Mouse (Mus musculus) hindbrain, embryonic 15.5 days (tissue): ENCODE data around the gene Tgfbr3. TPM values are rescaled to one million over a fixed set of nuclear protein-coding genes. Genes with fewer than 3 reads are reported as not detected.

Experiments
- ATAC-seq: fragments of 200-750 bp; cut with Nextera tagmentation; 2 replicates; pipeline ENCODE4 v1.8.0; 2017; ENCODE audit warnings: low read depth, moderate number of reproducible peaks, moderate TSS enrichment; ENCODE audit not compliant: low FRiP score
- H3K27ac ChIP-seq: fragments of 300-500 bp; sonication (generic); replicated peaks from 2 replicates; pipeline ENCODE4 v1.5.1; 2015; ENCODE audit warnings: mild to moderate bottlenecking, inconsistent platforms
- H3K27me3 ChIP-seq: fragments of 300-500 bp; sonication (generic); 2 replicates; pipeline ENCODE4 v1.6.1; 2015; ENCODE audit warnings: control low read depth, inconsistent platforms
- H3K36me3 ChIP-seq: fragments of 300-500 bp; sonication (generic); 2 replicates; pipeline ENCODE4 v1.6.1; 2015; ENCODE audit warnings: control low read depth, inconsistent platforms
- H3K4me1 ChIP-seq: fragments of 300-500 bp; sonication (generic); replicated peaks from 2 replicates; pipeline ENCODE4 v1.6.1; 2015; ENCODE audit warnings: control low read depth, inconsistent platforms
- H3K4me2 ChIP-seq: fragments of 300-500 bp; sonication (generic); 2 replicates; pipeline ENCODE4 v1.6.1; 2015; ENCODE audit warnings: moderate library complexity, mild to moderate bottlenecking, inconsistent platforms
- H3K4me3 ChIP-seq: fragments of 300-500 bp; sonication (generic); 2 replicates; pipeline ENCODE4 v1.5.1; 2015; ENCODE audit warnings: mild to moderate bottlenecking, inconsistent platforms
- H3K9ac ChIP-seq: fragments of 300-500 bp; sonication (generic); 2 replicates; pipeline ENCODE4 v1.6.1; 2015; ENCODE audit warnings: inconsistent platforms
- H3K9me3 ChIP-seq: fragments of 300-500 bp; sonication (generic); 2 replicates; pipeline ENCODE4 v1.6.1; 2016; ENCODE audit warnings: control low read depth, inconsistent platforms
- WGBS: fragments of 180-500 bp; shearing (Covaris S2); methylation state at CpG from one replicate; pipeline ENCODE4 v1.1.7; 2015; 5-methylcytosine and 5-hydroxymethylcytosine counted together
- polyA plus RNA-seq: library from polyadenylated mRNA; unstranded; fragments of >200 nt; fragmentation: Nextera tagmentation; extraction: Ambion mirVana; gene quantifications from 2 replicates; pipeline ENCODE4 v1.2.1, GENCODE M21; 2015

Tgfbr3 gene
- polyA plus RNA-seq, 1 experiment from 2014 or later: 6.0 TPM

DNA sequence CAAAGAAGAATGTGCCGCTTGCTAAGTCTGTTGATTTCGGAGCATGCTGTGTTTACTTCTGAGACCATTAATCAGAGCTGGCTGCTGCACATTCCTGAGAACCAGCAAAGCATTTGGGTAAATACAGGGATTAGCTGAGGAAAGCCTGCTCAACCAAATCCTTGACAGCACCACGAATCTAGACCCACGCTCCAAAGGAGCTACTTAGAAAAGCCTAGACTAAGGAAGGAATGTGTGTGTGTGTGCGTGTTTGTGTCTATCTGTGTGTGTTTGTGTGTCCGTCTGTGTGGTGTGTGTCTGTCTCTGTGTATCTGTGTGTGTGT is 20.5 kb downstream of the Tgfbr3 start:
- Histone ChIP-seq H3K36me3 (no peaks in the 10 kb centered on the region), H3K9ac (no peak overlapping the region), H3K9me3 (no peaks in the 10 kb centered on the region), H3K4me2 (0 out of 2 replicates have a peak overlapping the region, but pooled peaks have one; percentile 11), H3K27ac (peak overlapping the region; percentile 38; the same call in 1 of the 2 replicates), H3K4me1 (peaks cover 14% of the 10 kb centered on the region), H3K27me3 (no peaks in the 10 kb centered on the region), H3K4me3 (no peak overlapping the region)
- no peak for ATAC-seq
- 23% methylated on average over 6 of the region's 6 CpGs for WGBS

DNA sequence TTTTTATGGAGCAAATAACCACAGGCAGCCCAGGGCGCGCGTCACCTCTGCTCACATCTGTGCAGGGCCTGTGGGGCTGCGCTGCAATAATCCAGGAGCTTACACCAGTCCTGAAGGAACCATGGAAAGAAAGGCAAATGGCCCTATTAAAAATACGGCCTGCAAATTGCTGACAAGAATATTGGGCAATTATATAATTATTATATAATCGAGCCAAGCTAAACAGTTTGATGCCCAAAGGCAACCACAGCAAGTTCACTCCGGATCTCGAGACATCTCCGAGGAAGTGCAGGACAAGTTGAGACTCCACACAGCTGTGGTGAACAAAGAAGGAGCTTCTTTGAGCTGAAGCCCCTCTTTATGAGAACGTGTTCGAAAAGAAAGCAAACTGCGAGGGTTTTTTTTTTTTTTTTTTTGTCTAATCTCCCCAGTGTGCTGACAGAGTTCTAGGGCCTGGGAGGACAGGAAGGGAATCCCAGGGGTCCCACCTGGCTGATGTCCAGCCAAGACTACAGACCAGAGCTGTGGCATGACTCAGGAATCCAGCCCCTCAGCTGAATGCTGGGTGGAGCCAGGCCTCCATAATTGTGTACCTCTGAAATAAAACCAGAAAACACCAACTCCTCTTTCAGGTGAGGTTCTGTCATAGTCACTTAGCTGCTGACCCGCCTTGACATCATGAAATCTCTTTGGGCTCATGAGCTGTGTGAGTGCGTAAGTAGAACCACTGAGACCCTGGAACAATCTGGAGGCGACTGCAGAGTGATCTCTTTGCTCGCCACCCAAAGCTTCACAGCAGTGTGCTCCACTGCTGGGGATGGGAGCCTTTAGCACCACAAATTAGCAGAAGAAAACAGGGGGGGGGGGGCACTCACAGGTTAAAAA is 21.1 kb downstream of the Tgfbr3 start:
- peak overlapping the region; percentile 11; the same call in 1 of the 2 replicates for H3K4me2 ChIP-seq
- no peak for ATAC-seq
- 42% methylated on average over 16 of the region's 16 CpGs for WGBS
- H3K27ac ChIP-seq: peak overlapping the region; percentile 38
- H3K36me3 ChIP-seq: no peaks in the 10 kb centered on the region
- H3K27me3 ChIP-seq: 0 out of 2 replicates have a peak, but pooled peaks cover 2% of the 10 kb centered on the region
- no peaks in the 10 kb centered on the region for H3K9me3 ChIP-seq
- no peak overlapping the region for H3K9ac ChIP-seq
- peaks cover 14% of the 10 kb centered on the region for H3K4me1 ChIP-seq
- no peak overlapping the region for H3K4me3 ChIP-seq

DNA sequence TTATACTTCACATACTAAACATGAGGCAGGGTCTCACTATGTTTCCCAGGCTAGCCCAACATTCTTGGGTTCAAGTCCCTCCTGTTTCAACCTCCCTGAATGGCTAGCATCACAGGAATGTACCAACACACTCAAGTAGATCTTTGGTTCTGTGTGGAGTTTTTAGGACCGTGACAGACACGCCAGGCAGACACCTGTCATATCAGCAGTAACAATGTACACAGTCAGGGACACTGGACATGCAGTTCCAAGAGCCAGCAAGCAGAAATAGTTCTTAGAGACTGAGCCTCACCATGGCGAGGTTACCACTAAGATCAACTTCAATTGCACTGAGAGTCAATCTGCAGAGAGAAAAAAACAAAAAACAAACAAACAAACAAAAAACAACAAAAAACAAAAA is 22.9 kb downstream of the Tgfbr3 start:
- Histone ChIP-seq H3K9ac (no peak overlapping the region), H3K4me2 (no peak overlapping the region), H3K9me3 (no peaks in the 10 kb centered on the region), H3K36me3 (no peaks in the 10 kb centered on the region), H3K27me3 (0 out of 2 replicates have a peak, but pooled peaks cover 4% of the 10 kb centered on the region), H3K4me3 (no peak overlapping the region), H3K4me1 (peaks cover 14% of the 10 kb centered on the region), H3K27ac (no peak overlapping the region)
- WGBS: 82% methylated on average over 3 of the region's 3 CpGs
- no peak for ATAC-seq

DNA sequence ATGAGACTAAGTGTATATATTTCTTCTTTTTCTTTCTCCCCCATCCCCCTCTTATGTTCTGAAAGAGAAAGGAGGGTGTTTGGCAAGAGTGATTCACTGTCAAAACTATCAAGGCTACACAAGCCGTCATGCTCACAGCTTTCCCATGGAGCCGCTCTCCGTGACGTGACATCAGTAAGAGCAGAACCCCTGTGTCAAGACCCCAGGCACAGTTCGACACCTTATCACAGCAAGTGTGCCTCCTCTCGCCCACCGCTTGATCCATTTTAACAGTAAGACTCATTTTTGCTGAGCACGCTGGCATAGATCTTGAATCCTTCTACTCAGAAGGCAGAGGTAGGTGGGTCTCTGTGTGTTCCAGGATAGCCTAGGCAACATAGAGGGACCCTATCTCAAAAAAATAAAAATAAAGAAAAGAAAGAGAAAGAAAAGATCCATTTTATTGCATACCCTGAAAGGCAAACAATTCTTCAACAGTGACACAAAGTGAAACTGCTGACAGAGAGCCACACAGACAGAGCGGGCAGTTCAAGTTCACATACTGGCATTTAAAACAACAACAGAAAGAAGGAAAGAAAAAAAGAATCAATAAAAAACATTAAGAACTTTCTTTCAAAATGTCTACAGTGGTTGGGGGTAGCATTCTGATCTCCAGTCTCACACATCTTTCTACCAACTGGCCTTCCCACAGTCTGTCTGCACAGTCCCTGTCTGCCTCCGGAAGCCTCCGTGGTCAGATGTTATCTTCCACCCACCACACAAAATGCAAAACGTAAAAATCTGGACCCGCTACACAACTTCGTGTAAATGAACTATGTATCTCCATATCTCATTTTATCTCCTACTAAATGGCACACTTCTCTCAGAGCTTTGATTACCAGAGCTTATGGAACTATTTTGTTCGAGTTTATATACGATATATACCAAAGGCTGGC is 24.7 kb downstream of the Tgfbr3 start:
- ATAC-seq: no peak
- H3K36me3 ChIP-seq: no peaks in the 10 kb centered on the region
- peaks cover 14% of the 10 kb centered on the region for H3K4me1 ChIP-seq
- no peaks in the 10 kb centered on the region for H3K9me3 ChIP-seq
- 93% methylated on average over 16 of the region's 16 CpGs for WGBS
- no peak overlapping the region for H3K9ac ChIP-seq
- no peak overlapping the region for H3K4me2 ChIP-seq
- 0 out of 2 replicates have a peak, but pooled peaks cover 4% of the 10 kb centered on the region for H3K27me3 ChIP-seq
- no peak overlapping the region for H3K27ac ChIP-seq
- no peak overlapping the region for H3K4me3 ChIP-seq

DNA sequence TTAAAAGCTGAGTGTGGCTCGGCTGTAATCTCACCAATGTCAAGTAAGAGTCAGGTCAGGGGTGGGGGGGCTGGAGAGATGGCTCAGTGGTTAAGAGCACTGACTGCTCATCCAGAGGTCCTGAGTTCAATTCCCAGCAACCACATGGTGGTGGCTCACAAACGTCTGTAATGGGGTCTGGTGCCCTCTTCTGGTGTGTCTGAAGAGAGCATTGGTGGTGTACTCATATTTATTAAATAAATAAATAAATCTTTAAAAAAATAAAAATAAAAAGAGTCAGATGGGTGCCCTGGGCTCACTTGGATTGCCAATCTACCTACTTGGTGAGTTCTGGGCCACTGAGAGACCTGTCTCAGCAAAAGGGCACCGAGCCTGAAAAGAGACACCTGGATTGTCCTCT is 25.6 kb downstream of the Tgfbr3 start:
- Histone ChIP-seq H3K9ac (no peak overlapping the region), H3K27ac (no peak overlapping the region), H3K36me3 (no peaks in the 10 kb centered on the region), H3K4me1 (peaks cover 10% of the 10 kb centered on the region), H3K9me3 (no peaks in the 10 kb centered on the region), H3K4me2 (no peak overlapping the region), H3K27me3 (0 out of 2 replicates have a peak, but pooled peaks cover 4% of the 10 kb centered on the region), H3K4me3 (no peak overlapping the region)
- WGBS: 94% methylated on average over 3 of the region's 3 CpGs
- no peak for ATAC-seq

DNA sequence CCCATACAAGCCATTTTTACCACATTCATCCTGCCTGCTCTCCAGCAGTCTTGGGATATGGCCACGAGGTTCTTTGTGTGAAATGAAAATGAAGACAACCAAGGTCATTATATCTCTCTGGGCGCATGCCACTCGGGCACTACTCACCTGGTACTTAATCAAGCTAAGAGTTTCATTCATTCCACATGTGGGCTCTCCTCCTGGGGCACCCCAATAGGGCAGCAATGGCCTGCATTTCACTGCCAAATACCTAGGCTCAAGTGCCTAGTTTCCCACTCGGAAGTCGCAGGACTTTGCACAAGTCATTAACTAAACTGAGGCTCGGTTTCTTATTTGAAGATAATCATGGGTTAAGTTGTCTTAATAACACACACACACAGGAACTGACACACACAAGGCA is 27.5 kb downstream of the Tgfbr3 start:
- H3K9me3 ChIP-seq: no peaks in the 10 kb centered on the region
- no peaks in the 10 kb centered on the region for H3K36me3 ChIP-seq
- H3K27ac ChIP-seq: no peak overlapping the region
- WGBS: 82% methylated on average over 6 of the region's 6 CpGs
- no peak overlapping the region for H3K9ac ChIP-seq
- no peak overlapping the region for H3K4me2 ChIP-seq
- H3K4me1 ChIP-seq: no peaks in the 10 kb centered on the region
- no peak overlapping the region for H3K4me3 ChIP-seq
- H3K27me3 ChIP-seq: 0 out of 2 replicates have a peak, but pooled peaks cover 4% of the 10 kb centered on the region
- ATAC-seq: no peak

GRCm38 (mm10) chr5:107260708-107261495 is 28.5 kb downstream of the Tgfbr3 start:
- 59% methylated on average over 10 of the region's 10 CpGs for WGBS
- no peak overlapping the region for H3K9ac ChIP-seq
- H3K9me3 ChIP-seq: no peaks in the 10 kb centered on the region
- H3K27me3 ChIP-seq: 0 out of 2 replicates have a peak, but pooled peaks cover 4% of the 10 kb centered on the region
- no peaks in the 10 kb centered on the region for H3K4me1 ChIP-seq
- ATAC-seq: no peak
- no peak overlapping the region for H3K4me3 ChIP-seq
- no peak overlapping the region for H3K4me2 ChIP-seq
- no peaks in the 10 kb centered on the region for H3K36me3 ChIP-seq
- no peak overlapping the region for H3K27ac ChIP-seq

DNA sequence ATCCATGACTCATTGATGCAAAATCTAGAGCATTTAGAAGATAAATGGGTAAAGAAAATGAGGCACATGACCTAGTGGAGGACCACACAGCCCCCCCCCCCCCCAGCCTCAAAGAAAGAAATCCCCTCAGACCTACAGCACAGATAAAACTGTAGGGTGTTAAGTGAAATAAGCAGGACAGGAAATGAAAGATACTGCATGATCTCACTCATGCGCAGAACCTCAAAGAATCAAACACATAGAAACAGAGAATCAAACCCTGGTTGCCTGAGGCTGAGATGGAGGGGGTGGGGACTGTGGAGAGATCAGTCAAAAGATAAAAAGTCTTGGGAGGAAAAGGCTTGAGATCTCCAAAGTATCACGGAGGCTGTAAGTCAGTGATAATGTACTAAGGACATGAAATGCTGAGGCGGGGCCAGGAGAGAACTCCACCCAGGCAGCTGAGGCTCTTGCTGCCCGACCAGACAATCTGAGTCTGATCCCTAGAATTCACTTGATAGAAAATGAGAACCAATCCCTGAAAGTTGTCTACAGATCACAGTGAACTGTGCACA is 29.9 kb downstream of the Tgfbr3 start:
- ATAC-seq: no peak
- H3K9me3 ChIP-seq: peaks cover 5% of the 10 kb centered on the region; the same call in 1 of the 2 replicates
- no peaks in the 10 kb centered on the region for H3K36me3 ChIP-seq
- H3K4me1 ChIP-seq: no peaks in the 10 kb centered on the region
- 0 out of 2 replicates have a peak, but pooled peaks cover 4% of the 10 kb centered on the region for H3K27me3 ChIP-seq
- H3K9ac ChIP-seq: no peak overlapping the region
- no peak overlapping the region for H3K4me3 ChIP-seq
- H3K27ac ChIP-seq: no peak overlapping the region
- WGBS: 86% methylated on average over 4 of the region's 4 CpGs
- H3K4me2 ChIP-seq: no peak overlapping the region

GRCm38 (mm10) chr5:107253395-107253794 is 36.0 kb downstream of the Tgfbr3 start:
- Histone ChIP-seq H3K4me2 (no peak overlapping the region), H3K27me3 (peaks cover 28% of the 10 kb centered on the region), H3K9ac (no peak overlapping the region), H3K4me3 (no peak overlapping the region), H3K27ac (no peak overlapping the region), H3K36me3 (no peaks in the 10 kb centered on the region), H3K4me1 (peaks cover 19% of the 10 kb centered on the region), H3K9me3 (peaks cover 5% of the 10 kb centered on the region; the same call in 1 of the 2 replicates)
- WGBS: 90% methylated on average over 3 of the region's 3 CpGs
- no peak for ATAC-seq

DNA sequence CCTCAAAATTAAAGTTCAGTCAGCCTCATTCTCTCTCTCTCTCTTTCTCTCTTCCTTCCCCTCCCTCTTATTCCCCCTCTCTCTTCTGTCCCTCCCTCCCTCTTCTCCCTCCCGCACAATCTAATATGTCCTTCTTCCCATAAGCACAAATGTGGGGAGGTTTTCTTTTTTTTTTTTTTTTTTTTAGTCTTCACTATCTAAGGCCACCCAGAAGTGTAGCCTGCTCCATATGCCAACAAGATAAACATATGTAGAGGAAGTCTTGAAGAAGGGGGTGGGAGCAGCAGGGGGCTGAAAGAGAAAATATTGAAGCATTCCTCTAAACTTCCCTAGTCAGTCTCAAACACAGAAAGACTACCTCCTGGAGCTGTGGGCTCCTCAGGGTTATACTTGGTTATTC is 37.0 kb downstream of the Tgfbr3 start:
- peaks cover 28% of the 10 kb centered on the region for H3K27me3 ChIP-seq
- no peak overlapping the region for H3K4me2 ChIP-seq
- no peak for ATAC-seq
- H3K9ac ChIP-seq: no peak overlapping the region
- H3K36me3 ChIP-seq: no peaks in the 10 kb centered on the region
- WGBS: 71% methylated on average over 1 of the region's 1 CpGs
- H3K27ac ChIP-seq: no peak overlapping the region
- peaks cover 5% of the 10 kb centered on the region; the same call in 1 of the 2 replicates for H3K9me3 ChIP-seq
- no peak overlapping the region for H3K4me3 ChIP-seq
- H3K4me1 ChIP-seq: peaks cover 19% of the 10 kb centered on the region

DNA sequence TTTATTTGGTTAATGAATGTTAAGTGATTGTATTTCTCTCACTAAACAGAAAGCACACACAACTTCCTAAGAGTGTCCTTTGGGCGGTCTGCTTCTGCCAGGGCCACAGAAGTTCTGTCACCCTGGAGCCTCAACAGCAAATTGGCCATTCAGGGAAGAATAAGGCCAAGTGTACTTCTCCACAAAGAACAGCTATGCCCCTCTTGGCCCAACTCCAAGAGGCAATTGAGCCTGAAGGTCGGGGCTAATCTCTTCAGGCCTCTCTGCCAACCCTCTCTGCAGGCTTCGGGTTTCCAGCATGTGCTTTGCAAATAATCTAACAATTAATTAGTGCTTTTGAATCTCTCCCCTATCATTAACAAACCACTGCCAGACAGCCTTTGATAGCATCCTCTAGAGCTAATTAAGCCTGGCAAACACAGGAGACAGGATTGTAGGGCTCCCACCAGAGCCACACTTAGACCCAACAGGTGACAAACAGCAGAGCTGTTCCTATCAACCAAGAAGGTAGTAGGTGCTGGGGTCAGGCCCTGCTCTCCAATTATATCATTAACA is 37.6 kb downstream of the Tgfbr3 start:
- peaks cover 5% of the 10 kb centered on the region; the same call in 1 of the 2 replicates for H3K9me3 ChIP-seq
- 11% methylated on average over 3 of the region's 3 CpGs for WGBS
- peak; percentile 87 for ATAC-seq
- no peaks in the 10 kb centered on the region for H3K36me3 ChIP-seq
- H3K4me3 ChIP-seq: no peak overlapping the region
- no peak overlapping the region for H3K27ac ChIP-seq
- H3K27me3 ChIP-seq: peaks cover 28% of the 10 kb centered on the region
- H3K4me2 ChIP-seq: no peak overlapping the region
- H3K4me1 ChIP-seq: peaks cover 19% of the 10 kb centered on the region
- H3K9ac ChIP-seq: no peak overlapping the region
